Mouse (Mus musculus) ovary, postnatal 36 days (tissue): ENCODE results near the gene Cltc.

Experiments used
- DNase-seq: peaks from one replicate; pipeline ENCODE4 v3.0.0; 2022; ENCODE audit warnings: low spot score, mixed read lengths

The Cltc gene

DNA sequence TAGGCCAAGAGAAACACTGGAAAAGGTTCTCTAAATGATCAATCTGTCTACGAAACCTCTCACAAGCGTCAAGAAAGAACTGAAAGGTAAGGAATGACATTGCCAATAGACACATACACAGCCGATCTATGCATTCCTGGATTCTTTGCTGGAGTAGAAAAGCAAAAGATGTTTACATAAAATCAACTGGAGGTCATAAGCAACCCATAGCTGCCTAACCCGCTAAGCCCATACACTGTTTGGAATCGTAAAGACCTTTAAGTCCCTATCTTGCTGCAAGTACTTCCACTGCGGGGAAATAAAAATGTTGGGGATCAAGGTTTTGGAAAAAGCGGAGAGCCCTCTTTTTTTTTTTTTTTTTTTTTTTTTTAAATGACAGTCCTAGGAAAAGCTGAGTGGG, 74.5 kb downstream of the Cltc start:
- no peak for DNase-seq

DNA sequence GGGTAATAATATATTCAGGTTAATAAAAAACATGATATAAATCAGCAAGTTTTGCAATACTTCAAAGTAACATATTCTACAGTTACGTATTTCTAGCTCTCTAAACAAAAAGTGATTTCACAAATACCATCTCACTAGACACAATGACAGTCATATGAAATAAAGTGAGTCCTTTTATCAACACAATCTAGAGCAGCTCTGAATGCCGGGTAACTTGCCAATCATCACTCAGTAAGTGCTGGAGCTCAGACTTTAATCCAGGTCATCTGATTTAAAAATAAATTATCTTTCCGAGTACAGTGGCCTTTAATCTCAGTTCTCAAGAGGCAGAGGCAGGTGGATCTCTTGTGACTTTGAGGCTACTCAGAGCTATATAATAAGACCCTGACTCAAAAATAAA, 75.9 kb downstream of the Cltc start:
- no peak for DNase-seq

DNA sequence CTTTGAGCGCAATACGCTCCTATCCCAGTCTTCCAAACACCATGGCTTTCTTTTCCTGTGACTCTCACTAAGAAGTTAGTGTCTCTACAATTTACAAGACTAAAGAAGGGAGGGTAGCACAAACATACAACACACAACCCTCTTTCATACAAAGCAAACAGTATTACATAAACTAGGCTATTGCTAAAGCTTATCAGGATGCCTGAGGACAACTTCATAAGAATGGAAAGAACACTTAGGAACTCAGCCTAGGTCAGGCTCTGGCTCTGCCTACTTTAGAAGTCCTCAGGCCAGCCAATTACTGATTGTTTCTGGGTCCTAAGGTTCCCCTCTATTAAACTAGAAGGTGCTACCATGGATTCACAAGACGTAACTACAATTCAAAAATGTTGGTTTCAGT, 76.6 kb downstream of the Cltc start:
- DNase-seq = no peak

DNA sequence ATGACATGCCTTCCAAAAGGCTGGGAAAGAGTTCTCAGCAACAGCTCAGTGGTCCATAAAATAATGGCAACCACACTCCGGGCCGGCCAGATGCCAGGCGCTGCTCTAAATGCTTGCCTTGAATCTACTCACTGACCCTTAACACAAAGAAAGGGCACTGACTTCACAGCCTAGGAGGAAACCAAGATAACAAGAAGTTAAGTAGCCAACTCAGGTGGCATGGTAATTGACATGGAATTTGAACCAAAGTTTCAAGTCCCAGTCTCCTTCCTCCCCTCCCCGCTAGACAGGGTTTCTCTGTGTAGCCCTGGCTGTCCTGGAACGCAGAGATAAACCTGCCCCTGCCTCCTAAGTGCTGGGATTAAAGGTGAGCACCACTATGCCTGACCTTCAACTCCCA, 78.4 kb downstream of the Cltc start:
- no peak for DNase-seq

DNA sequence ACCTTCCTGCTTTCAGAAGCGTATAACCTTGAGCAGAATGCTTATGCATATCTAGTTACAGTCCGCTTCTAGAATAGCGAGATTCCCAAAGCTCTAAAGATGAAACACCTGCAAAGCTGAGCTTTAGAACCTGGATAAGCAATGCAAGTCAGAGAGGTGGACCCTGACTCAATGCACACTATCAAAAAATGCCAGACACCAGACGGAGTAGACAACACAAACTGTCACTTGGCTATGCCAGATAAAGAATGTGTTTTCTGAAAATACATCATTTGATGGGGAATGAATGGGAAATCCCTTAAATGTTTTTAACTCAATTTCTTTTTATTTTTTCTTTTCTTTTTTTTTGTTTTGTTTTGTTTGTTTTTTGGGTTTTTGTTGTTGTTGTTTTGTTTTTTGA, 81.8 kb downstream of the Cltc start:
- no peak for DNase-seq

DNA sequence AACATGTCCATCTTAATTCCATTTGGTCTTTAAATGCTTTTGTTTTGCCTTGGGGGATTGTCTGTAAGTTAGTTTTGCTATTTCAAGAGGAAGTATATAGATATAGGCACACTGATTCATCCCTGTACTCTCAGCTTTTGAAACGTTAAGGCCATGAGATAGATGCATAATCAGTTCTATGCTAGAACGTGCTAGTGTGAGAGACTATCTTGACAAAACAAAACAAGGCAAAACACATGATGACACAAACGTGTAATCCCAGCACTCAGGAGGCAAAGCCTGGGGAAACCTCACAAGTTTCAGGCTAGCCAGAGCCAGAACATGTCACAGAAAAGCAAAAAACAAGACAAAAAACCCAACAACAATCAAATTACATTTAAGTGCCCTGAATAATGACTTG, 84.6 kb downstream of the Cltc start:
- no peak for DNase-seq

DNA sequence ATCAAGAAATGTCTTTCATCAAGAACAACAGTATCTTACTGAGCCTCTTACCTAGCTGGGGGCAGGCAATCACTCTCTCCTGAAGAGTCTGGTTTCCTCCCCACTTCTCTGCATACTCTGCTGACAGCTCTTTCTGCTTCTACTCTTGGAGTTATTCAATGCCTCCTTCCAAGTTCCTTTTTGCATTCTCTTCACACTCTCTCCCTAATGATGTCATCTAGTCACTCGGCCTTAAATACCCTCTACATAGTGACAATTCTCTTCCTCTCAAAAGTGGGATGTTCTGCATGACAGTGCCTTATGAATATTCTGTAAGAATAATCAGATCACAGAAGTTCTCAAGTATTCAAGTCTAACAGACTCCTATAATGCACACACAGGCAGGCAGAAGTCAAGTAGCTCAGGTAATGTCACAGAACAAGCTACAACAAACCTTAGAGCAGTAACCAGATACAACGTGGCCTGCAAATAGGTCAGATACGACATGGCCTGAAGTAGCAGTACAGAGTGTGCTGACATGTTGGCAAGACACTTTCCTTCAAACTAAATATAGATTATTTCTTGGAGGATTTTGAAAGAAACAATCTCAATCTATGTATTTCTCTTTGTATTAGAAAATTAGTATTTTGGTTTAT, 86.2 kb downstream of the Cltc start:
- DNase-seq = no peak

DNA sequence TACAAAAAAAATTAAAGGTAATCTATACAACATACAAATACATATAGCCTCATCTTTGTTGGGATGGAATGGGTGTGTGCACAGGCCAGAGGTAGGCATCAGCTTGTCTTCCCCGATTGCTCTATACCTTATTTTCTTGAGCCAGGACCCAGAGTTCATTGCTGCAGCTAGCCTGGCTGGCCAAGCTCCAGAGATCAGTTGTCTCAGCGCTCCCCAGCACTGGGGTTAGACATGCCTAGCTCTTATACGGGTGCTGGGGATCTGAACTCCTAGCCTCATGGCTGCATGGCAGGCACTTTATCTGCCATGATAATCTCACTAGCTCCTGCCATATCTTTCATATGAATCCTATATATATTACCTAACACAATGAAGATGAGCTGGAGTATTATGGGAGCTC, 89.2 kb downstream of the Cltc start:
- DNase-seq = no peak

DNA sequence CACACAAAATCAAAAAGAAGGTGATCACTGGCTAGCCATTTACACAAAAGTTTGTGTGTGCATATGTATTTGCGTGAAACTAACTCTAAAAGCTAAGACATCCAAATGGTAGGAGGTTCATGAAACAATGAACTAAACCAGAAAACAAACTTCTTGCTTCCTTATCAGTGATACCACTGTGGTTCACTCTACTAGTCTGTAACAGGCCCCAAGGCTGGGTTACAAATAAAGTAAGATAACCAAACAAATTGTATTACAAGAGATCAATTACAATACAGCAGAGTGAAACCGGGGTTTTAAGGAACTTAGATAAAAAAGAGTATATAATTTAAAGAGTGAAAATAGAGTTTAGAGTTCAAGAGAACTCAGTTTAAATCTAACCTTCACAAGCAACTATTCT, 89.8 kb downstream of the Cltc start:
- DNase-seq = no peak

DNA sequence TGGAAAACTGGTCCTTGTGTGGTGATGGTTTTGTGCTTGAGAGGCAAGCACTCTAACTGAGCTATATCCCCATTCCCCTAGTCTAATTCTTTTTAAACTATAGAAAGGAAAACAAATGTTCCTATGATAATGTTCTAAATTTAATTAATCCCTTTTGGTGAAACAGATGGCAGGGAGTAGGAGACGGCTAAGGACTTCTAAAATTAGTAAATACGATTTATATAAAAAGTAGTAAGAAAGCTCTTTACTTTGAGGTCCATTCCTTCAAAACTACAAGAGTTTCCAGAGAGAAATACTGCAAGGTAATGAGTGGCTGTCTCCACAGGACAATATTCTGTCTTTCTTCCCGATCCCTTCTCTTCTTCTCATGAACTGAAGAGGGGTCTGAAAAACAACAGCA, 93.0 kb downstream of the Cltc start:
- DNase-seq = no peak

DNA sequence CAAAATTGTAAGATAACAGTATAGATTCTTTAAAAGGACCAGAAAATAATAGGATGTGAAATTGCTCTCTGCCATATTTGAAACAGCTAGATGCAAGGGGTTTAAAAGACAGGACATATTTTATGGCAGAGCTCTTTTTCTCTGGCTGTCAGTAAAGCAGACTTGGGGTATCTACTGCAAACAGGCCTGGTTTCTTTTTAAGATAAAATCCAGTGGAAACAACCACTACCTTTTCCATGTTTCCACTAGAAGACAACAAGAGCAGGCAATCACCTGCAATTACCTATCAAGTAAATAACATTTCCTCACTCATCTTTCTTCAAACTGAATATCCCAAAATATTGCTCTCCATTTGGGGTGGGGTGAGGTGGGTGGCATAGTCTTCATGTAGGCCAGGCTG, 93.4 kb downstream of the Cltc start:
- no peak for DNase-seq

DNA sequence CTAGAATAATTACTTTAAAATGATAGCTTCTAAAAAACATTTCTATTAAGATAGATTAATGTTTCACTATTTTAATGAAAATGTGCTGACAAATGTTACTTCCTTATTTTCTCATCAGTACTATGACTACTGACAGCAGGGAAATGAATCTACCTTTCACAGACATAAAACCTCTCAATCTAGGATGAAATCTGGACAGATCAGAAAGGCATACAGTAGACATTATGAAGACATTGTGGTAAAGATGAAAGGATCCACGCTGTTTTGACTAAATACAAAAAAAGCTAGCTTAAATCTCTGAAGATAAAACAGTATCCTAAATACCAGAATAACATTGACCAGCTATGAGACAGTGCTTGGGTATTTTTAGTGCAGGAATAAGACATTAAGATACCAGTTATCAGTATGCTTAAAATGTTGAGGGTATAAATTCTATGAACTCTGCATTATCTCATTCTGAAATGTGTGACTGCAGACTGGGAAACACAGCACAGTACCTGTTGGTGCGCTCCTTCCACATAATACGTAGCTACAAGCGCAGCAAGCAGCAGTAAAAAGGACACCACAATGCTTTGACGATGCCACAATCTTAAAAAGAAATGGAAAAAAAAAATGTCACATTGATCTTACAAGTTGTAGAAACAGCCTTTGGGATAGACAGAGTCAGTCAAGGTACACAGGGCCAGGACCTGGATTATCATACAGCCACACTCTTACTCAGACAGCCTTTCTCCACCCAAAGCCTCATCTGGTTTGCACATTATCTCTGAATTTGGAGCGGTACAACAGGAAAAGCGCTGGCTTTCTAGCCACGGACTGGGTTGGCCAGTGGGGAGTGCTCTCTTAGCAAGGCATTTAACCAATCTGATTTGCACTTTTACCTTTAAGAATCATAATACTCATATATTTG, 94.1 kb downstream of the Cltc start:
- DNase-seq = no peak

DNA sequence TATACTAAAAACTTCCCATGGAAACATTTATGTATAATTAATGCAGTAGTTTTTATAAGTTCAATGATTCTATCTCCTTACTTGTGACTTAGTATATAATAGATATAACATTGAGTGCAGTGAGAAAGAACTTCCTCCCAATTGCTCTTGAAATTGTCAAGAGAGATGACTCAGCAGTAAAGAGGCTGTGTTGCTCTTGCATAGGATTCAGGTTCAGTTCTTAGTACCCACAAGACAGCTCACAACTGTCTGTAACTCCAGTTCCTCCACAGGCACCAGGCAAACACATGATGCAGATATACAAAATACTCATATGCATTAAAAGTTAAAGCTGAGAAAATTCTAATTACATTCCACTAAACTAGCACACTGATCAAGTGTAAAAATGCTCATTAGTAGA, 99.5 kb downstream of the Cltc start:
- DNase-seq = no peak

DNA sequence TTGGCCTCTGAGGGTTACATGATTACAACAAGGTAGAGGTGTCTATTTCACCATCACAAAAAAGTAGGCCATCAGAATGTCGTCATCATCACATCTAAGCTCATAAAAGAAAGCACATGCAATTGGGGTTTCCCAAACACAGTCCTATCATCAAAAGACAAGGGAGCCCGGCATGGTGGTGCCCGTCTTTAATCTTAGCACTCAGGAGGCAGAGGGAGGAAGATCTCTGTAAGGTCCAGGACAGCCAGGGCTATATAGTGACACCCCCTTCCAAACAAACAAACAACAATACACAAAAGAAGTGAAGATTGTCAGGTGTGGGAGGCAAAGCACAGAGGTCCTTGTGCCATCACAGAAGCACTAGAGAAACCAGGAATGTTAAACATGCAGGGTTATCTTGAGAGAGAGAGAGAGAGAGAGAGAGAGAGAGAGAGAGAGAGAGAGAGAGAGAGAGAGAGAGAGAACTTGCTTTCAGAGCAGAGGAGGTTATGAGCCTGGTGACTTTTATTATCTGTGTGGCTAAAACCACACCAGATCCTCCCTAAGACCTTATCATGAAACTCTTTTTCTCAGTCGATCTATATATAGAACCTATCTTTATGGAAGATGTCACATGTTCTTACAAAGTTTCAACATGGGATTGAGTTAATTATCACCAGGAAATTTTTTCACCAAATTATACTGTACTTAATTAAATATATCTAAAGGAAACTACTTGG, 100.4 kb downstream of the Cltc start:
- DNase-seq = no peak

DNA sequence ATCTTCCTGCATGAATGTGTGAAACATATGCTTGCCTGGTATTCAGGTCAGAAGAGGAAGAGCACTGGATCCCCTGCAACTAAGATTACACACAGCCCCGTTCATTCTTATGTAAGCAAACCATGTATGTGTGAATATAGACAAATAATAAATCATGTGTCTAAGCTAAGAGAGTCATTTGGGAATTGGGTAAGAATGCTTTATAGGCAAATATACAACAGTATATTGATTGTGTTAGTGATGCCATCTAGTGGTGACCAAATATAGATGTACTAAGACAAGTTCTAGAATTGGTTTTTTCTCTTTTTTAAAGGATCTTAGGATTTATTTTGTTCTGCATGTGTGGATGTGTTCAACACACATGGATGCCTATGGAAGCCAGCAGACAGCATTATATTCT, 101.7 kb downstream of the Cltc start:
- DNase-seq = no peak

DNA sequence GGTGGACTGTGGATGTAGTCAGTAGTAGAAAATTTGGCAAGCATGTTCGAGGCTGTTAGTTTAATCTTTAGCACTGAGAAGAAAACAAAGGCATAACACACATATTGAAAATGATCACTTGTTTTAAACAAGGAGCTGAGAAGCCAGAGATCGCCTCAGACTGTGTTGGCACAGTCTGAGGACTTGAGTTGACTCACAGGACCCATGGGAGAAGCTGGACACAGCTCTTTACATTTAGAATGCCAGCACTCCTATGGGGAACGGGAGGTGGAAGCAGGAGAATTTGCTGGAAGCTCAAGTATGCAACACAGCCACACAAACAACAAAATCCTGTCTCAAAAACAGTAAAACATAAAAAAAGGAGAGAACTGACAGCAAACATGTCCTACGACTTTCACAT, 103.3 kb downstream of the Cltc start:
- DNase-seq = no peak

DNA sequence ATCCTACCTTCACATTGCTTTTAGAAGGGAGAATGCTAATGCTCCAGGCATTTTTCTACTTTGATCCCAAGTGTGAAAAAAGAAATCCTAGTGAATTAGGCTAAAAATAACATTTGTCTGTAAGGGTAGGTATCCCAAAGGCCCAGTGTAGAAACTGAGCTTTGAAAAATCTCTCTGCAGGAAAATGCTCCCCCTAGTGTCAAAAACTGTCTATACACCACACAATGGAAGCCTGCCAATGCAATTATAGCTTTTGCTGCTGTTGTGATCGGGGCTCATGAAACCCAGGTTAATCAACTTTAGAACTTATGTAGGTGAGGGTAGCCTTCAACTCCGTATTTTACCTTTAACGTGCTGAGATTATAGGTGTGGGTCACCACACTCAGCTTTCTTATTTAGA, 103.9 kb downstream of the Cltc start:
- DNase-seq = no peak

DNA sequence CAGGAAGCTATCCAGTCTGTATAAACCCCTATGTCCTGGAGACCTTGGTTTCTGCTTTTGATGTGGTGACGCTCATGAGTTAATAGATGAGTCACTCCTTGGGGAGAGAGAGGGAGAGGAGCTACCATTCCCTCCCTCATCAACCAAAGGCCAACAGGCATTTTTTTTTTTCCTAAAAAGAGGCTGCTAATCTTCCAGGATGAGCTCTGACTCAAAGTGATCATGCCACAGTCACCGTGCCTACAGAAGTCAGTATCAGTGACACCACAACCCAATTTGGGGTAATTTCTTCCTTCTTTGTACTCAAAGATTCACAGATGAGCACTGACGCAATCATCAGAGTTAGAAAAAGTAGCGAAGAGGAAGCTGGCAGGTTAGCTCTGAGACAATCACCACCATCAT, 104.8 kb downstream of the Cltc start:
- DNase-seq = no peak

DNA sequence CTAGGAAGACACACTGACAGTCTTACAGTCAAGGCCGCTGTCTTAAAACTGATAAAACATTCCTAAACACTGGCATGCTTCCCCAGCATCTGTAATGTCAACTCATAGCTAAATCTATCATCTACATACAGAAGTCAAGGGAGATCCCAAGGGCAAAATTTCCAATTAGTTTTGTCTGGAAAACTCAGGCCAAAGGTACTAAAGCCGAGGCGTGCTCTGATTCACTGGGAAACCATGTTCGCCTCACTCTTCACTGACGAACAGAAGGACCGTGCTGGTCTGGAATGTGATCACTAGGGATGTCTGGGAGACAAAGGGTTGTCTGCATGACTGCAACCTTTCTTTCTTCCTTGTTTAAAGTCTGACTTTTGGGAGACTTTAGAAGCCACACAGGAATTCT, 106.7 kb downstream of the Cltc start:
- no peak for DNase-seq

DNA sequence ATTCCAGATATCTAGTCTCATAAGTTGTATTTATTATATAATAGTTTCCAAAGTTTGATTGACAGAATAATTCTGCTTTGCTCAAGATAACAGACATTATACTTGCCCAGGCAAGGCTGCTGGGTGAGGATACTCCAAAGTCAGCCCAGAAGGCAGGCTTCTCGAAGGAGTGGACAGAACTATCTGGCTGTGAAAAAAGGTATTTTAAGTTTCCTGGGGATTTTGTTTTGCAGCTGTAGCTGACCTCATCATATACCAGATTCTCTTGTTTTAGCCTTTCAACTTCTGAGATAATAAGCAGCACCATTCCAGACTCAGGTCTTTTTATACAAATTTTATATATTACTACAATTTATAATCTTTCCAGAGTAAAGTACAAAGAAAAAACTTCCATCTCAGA, 107.8 kb downstream of the Cltc start:
- DNase-seq = no peak

DNA sequence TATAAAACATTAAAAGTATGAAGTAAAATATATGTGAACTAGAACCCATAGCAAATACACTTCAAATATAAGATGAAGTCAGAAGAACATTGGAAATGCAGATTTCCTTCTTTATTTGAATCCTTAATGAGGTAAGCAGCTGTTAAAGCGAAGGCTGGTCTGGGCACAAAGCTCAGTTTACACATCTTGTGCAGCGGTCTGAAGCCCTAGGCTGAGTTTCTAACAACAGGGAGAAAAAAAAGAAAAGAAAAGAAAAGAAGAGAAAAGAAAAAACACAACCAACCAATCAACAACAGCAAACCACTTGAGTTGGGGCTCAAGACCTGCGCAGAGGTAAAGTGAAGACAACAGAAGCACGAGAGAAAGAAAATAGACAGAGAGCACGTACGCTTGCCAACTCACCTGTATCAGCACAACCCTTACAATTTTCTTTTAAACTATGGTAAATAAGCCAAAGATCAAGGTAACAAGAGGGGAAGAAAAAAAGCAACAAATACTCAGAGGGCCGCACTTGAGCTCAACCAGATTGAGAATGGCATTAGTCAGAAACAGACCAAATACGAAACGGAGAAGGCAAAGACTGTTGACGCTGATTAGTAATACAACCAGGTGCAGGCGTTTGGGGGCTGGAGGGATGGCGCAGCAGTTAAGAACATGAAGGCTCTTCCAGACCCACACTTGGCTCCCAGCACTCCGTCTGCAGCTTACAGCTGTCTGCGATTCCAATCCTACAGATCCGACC, 109.5 kb downstream of the Cltc start:
- DNase-seq = no peak

DNA sequence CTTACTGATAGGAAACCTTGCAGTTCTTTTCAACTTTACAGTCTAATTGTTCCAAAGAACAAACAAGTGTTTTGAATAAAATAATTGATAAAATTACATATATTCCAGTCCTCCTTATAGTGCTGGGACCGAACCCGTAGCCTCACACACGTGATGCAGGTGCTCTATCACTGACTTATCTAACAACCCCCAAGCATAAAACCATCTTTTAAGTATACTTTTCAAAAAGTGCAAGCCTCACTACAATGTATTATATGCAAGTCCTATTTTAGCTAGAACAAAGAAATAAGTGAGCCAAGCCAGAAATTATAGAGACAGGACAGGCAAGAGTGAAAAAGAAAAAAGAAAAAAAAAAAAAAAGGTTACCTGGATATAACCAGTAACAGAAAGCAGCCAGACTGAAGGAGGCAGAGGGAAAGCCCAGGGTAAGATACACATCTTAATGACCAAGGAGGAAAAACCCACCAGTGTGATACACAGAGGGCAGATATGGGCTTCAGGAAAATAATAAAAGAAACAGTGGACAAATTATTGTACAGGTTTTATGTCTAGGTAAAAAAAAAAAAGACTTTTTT, 110.4 kb downstream of the Cltc start:
- no peak for DNase-seq
